Mouse (Mus musculus): ENCODE results near the gene Stat2. TPM values are rescaled to one million over a fixed set of nuclear protein-coding genes. Genes with fewer than 3 reads are reported as not detected.

Stat2 gene
- polyA plus RNA-seq (2015; fragmentation: Nextera tagmentation; extraction: Ambion mirVana): 18.9 and 24.5 TPM in 2 replicates

DNA sequence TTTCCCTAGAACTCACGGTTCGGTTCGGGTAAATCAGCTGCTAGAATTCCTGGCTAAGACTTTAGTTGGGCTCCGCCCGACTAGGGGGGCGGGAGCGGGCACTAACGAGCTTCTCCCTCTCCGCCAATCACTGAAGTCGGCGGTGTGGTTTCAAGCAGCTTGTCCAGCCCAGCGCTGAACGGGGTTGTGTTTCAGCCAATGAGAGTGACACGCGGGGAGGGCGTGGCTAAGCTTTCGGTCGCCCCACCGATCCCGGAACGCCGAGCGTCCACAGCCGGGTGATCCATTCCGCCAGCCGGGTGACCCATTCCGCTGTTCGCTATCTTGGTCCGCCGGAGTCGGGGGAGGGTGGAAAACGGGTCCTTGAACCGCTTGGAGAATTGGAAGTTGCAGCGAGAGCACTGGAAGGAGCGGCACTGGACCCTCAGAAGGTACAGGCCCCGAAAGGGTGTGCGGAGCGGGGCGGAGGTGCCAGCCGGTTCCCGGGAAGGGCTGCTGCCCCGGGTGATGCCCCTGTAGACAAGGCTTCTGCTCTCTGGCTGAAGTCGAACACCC lies at the start of gene Stat2:
Gene Stat2 (plus strand): TSS at position 273 of the 555 bp plus-strand sequence.
- WGBS: under 1% methylated on average over 43 of the region's 43 CpGs

GRCm38 (mm10) chr10:128221533-128222286 lies 48.6 kb upstream of the Stat2 start:
- H3K27me3 ChIP-seq (replicated peaks): no peaks in the 10 kb centered on the region
- 71% methylated on average over 16 of the region's 16 CpGs for WGBS
- H3K27ac ChIP-seq (replicated peaks): no peak overlapping the region
- ATAC-seq (ENCODE audit: low FRiP score): no peak
- H3K36me3 ChIP-seq: no peaks in the 10 kb centered on the region
- H3K9ac ChIP-seq (replicated peaks): no peak overlapping the region
- H3K4me2 ChIP-seq: no peak overlapping the region
- H3K9me3 ChIP-seq (replicated peaks): no peaks in the 10 kb centered on the region
- no peak overlapping the region for H3K4me3 ChIP-seq (replicated peaks)
- no peaks in the 10 kb centered on the region for H3K4me1 ChIP-seq

More for the DNA sequence above, at the start of gene Stat2:
- peaks cover 7% of the 10 kb centered on the region; the same call in 1 of the 2 replicates for H3K4me1 ChIP-seq
- H3K27me3 ChIP-seq (replicated peaks): no peaks in the 10 kb centered on the region
- H3K36me3 ChIP-seq: no peaks in the 10 kb centered on the region
- peak within 1 kb of the TSS; percentile 83 for H3K4me3 ChIP-seq (replicated peaks)
- H3K27ac ChIP-seq (replicated peaks): peak within 1 kb of the TSS; percentile 87
- peak; percentile 99 for ATAC-seq (ENCODE audit: low FRiP score)
- H3K9ac ChIP-seq (replicated peaks): peak within 1 kb of the TSS; percentile 81
- H3K4me2 ChIP-seq: peak within 1 kb of the TSS; percentile 75
- no peaks in the 10 kb centered on the region for H3K9me3 ChIP-seq (replicated peaks)

DNA sequence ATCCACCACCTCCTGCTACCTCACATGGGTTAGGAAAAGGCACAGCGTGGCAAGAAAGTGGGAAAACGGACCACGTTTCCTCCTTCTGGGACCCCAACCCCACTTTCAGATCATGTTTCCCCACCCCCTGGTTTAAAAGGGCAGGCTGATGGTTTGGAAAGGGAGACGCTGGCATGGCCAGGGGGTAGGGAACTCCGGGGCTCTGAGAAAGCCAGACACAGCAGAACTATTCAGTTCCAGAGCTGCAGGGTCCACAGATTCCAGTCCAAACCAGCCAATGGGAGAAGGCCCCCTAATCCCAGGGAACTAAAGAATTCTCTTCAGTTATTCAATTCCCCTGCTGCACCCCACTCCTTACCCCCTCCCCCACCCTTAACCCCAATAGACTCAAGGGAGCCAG lies 45.3 kb upstream of the Stat2 start:
- Histone ChIP-seq H3K4me1 (no peaks in the 10 kb centered on the region), H3K9me3 (replicated peaks) (no peaks in the 10 kb centered on the region), H3K27ac (replicated peaks) (no peak overlapping the region), H3K36me3 (no peaks in the 10 kb centered on the region), H3K27me3 (replicated peaks) (no peaks in the 10 kb centered on the region), H3K4me3 (replicated peaks) (no peak overlapping the region), H3K4me2 (no peak overlapping the region), H3K9ac (replicated peaks) (no peak overlapping the region)
- 58% methylated on average over 5 of the region's 5 CpGs for WGBS
- no peak for ATAC-seq (ENCODE audit: low FRiP score)

- ATAC-seq (ENCODE audit: low FRiP score): no peak
- no peaks in the 10 kb centered on the region for H3K36me3 ChIP-seq
- no peak within 1 kb of the TSS for H3K9ac ChIP-seq (replicated peaks)
- WGBS: 41% methylated on average over 4 of the region's 4 CpGs
- H3K4me2 ChIP-seq: no peak within 1 kb of the TSS
- H3K9me3 ChIP-seq (replicated peaks): no peaks in the 10 kb centered on the region
- no peaks in the 10 kb centered on the region for H3K27me3 ChIP-seq (replicated peaks)
- no peak within 1 kb of the TSS for H3K4me3 ChIP-seq (replicated peaks)
- no peaks in the 10 kb centered on the region for H3K4me1 ChIP-seq
- H3K27ac ChIP-seq (replicated peaks): no peak within 1 kb of the TSS
Observed at GRCm38 (mm10) chr10:128225538-128225937, 44.8 kb upstream of the Stat2 start, which contains the start of gene Mip. Gene Mip (plus strand): TSS chr10:128225838.

- ATAC-seq (ENCODE audit: low FRiP score): no peak
- no peak overlapping the region for H3K4me2 ChIP-seq
- H3K27ac ChIP-seq (replicated peaks): no peak overlapping the region
- no peaks in the 10 kb centered on the region for H3K9me3 ChIP-seq (replicated peaks)
- no peak overlapping the region for H3K9ac ChIP-seq (replicated peaks)
- peaks cover 7% of the 10 kb centered on the region for H3K4me1 ChIP-seq
- WGBS: 82% methylated on average over 9 of the region's 9 CpGs
- H3K27me3 ChIP-seq (replicated peaks): no peaks in the 10 kb centered on the region
- H3K4me3 ChIP-seq (replicated peaks): no peak overlapping the region
- no peaks in the 10 kb centered on the region for H3K36me3 ChIP-seq
Observed at GRCm38 (mm10) chr10:128227592-128227991, 42.8 kb upstream of the Stat2 start.

GRCm38 (mm10) chr10:128228009-128228408 lies 42.4 kb upstream of the Stat2 start:
- Histone ChIP-seq H3K27me3 (replicated peaks) (no peaks in the 10 kb centered on the region), H3K36me3 (no peaks in the 10 kb centered on the region), H3K9me3 (replicated peaks) (no peaks in the 10 kb centered on the region), H3K4me2 (no peak overlapping the region), H3K4me1 (peaks cover 11% of the 10 kb centered on the region), H3K27ac (replicated peaks) (no peak overlapping the region), H3K4me3 (replicated peaks) (no peak overlapping the region), H3K9ac (replicated peaks) (no peak overlapping the region)
- no peak for ATAC-seq (ENCODE audit: low FRiP score)
- 97% methylated on average over 8 of the region's 8 CpGs for WGBS

DNA sequence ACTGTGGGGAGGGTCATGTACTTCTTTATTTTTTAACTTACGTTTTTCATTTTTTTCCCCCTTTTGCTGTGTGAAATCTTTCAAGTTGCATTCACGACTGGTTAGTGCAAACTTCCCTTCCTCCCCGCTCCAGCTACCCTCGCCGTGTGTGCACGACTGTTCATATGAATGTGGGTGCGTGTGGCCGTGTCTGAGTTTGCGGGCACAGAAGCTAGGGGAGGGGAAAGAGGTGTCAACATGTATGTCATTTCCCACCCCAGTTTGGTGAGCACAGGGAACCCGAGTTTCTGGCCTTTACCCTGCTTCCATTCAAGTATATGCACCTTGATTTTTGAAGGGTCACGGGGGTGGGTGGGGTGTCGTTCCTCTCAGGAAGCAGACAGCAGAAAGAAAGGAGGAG lies 39.8 kb upstream of the Stat2 start:
- H3K4me1 ChIP-seq: peaks cover 12% of the 10 kb centered on the region
- H3K9ac ChIP-seq (replicated peaks): no peak overlapping the region
- H3K4me2 ChIP-seq: no peak overlapping the region
- no peaks in the 10 kb centered on the region for H3K36me3 ChIP-seq
- no peak overlapping the region for H3K27ac ChIP-seq (replicated peaks)
- no peak for ATAC-seq (ENCODE audit: low FRiP score)
- H3K27me3 ChIP-seq (replicated peaks): no peaks in the 10 kb centered on the region
- 77% methylated on average over 12 of the region's 12 CpGs for WGBS
- no peak overlapping the region for H3K4me3 ChIP-seq (replicated peaks)
- H3K9me3 ChIP-seq (replicated peaks): no peaks in the 10 kb centered on the region

DNA sequence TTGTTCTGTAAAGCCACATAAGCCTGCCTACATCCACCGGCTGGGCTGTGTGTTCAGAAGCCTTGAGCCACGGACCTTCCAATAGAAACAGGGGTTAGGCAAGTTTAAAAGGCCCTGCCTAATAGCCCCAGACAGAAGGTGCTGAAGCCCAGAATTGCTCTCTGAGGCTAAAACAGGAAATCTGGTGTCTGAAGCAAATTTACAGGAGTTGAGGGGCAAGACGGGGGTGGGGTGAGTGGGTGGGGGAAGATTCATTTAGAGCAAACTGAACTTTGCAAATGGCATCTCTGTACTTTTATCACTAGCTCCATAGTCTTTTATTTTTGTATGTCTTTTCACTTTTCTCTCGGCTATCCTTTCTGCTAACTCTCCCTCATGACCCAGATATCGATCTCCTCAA lies 39.2 kb upstream of the Stat2 start:
- WGBS: 16% methylated on average over 5 of the region's 5 CpGs
- peak overlapping the region; percentile 73 for H3K4me2 ChIP-seq
- no peaks in the 10 kb centered on the region for H3K9me3 ChIP-seq (replicated peaks)
- no peaks in the 10 kb centered on the region for H3K27me3 ChIP-seq (replicated peaks)
- ATAC-seq (ENCODE audit: low FRiP score): no peak
- no peak overlapping the region; the same call in 1 of the 2 replicates for H3K27ac ChIP-seq (replicated peaks)
- H3K9ac ChIP-seq (replicated peaks): 0 out of 2 replicates have a peak overlapping the region, but pooled peaks have one; percentile 79
- peak overlapping the region; percentile 88 for H3K4me3 ChIP-seq (replicated peaks)
- peaks cover 12% of the 10 kb centered on the region for H3K4me1 ChIP-seq
- no peaks in the 10 kb centered on the region for H3K36me3 ChIP-seq

DNA sequence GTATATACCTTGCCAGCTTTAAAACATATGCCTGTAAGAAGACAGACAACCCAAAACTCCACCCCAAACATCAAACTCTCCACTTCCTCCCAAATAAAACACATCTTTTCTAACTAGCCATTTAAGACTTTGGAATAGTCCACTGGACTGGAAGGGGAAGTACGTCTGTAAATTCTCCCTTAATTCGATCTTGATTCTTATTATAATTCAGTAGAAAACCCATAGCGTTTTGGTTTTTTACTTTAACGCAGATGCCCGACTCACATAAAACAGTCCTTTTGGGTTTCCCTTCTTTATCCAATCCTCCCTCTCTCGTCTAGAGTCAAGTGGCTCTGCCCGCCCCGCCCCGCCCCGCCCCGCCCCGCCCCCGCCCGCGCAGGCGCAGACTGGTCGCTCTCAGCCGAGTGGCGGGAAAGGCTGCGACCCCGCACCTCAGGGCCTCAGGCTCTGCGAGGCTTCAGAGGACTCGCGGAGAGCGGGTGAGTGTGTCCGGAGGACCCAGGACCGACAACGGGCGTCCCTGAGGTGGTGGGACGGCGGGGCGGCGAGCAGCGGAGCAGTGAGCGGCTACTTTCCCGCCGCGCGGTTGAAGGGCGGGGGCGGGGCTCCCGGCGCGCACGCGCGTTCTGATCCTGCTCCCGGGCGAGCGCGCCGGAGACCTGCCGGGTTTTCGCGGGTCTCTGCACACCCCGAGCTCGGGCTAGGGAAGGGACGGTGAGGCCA lies 38.5 kb upstream of the Stat2 start, which contains the start of gene Timeless:
Gene Timeless (plus strand): TSS at position 369 of the 723 bp plus-strand sequence.
- Histone ChIP-seq H3K9me3 (replicated peaks) (no peaks in the 10 kb centered on the region), H3K4me3 (replicated peaks) (peak within 1 kb of the TSS; percentile 88), H3K27ac (replicated peaks) (peak within 1 kb of the TSS; percentile 94), H3K4me1 (peaks cover 12% of the 10 kb centered on the region), H3K36me3 (no peaks in the 10 kb centered on the region), H3K9ac (replicated peaks) (peak within 1 kb of the TSS; percentile 79), H3K27me3 (replicated peaks) (no peaks in the 10 kb centered on the region), H3K4me2 (peak within 1 kb of the TSS; percentile 73)
- WGBS: under 1% methylated on average over 54 of the region's 58 CpGs
- peak; percentile 96 for ATAC-seq (ENCODE audit: low FRiP score)

GRCm38 (mm10) chr10:128232420-128232985 lies 37.9 kb upstream of the Stat2 start:
- H3K27ac ChIP-seq (replicated peaks): peak overlapping the region; percentile 94
- peak; percentile 48 for ATAC-seq (ENCODE audit: low FRiP score)
- WGBS: under 1% methylated on average over 14 of the region's 14 CpGs
- peak overlapping the region; percentile 88 for H3K4me3 ChIP-seq (replicated peaks)
- H3K27me3 ChIP-seq (replicated peaks): no peaks in the 10 kb centered on the region
- H3K9ac ChIP-seq (replicated peaks): peak overlapping the region; percentile 79
- no peaks in the 10 kb centered on the region for H3K9me3 ChIP-seq (replicated peaks)
- no peaks in the 10 kb centered on the region for H3K36me3 ChIP-seq
- H3K4me2 ChIP-seq: peak overlapping the region; percentile 73
- peaks cover 12% of the 10 kb centered on the region for H3K4me1 ChIP-seq

DNA sequence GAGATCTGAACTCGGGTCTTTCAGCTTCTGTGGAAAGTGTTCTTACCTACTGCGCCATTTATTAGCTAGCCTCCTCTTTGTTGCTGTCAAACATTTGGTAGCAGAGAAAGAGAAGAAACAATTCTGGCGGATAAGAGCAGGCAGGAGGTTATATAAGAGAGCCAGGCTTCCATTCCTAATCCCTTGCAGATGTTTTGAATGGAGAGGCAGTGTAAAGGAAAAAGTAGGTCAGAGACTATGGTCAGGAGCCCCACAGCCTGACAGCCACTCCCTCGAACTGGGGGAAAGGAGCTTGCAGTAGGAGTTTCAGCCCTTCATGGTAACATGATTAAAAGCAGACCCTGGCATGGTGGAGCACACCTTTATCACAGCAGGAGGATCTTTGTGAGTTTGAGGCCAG lies 34.0 kb upstream of the Stat2 start:
- Histone ChIP-seq H3K4me1 (peaks cover 12% of the 10 kb centered on the region), H3K4me3 (replicated peaks) (no peak overlapping the region), H3K9me3 (replicated peaks) (no peaks in the 10 kb centered on the region), H3K9ac (replicated peaks) (no peak overlapping the region), H3K36me3 (peaks cover 9% of the 10 kb centered on the region; the same call in 1 of the 2 replicates), H3K27ac (replicated peaks) (no peak overlapping the region), H3K27me3 (replicated peaks) (no peaks in the 10 kb centered on the region), H3K4me2 (no peak overlapping the region)
- no peak for ATAC-seq (ENCODE audit: low FRiP score)
- WGBS: 90% methylated on average over 4 of the region's 4 CpGs
